In the genomic region with DNA sequence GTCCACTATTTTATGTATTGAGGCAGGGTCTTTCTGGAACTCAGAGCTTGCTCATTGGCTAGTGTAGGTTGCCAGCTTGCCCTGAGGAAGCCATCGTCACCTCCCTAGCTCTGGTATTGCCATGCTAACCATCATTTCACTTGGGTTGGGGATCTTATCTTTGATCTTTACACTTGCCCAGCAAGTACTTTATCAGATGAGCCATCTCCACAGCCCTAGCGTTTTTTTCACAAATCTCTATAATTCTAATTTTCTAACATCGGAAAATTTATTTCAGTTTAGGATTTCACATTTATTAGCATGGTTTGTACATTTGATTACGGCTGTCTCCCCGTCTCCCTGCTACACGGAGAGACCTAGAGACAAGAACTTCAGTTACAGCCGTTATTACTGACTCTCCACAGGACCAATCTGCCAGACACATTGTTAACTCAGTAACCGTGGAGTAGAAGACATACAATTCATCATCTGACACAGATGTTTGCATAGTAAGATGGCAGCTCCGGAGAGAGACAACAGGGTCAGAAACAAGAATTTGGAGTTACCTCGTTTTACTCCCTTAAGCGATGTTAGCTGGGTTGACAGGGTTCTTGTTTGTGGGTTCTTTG, we compare ENCODE assay signal across 8 mouse cellular contexts. TPM values are rescaled to one million over a fixed set of nuclear protein-coding genes. Genes with fewer than 3 reads are reported as not detected.
DNase-seq lines count a peak whose midpoint lies in the region; ATAC-seq lines count a peak whose summit lies in the region.

No protein-coding gene starts in this region.

- peak overlapping the region; percentile 73 for H3K9ac ChIP-seq in kidney, embryonic 15.5 days
- H3K9ac ChIP-seq in hindbrain, embryonic 16.5 days (ENCODE audit: low read depth, low read length) = peak overlapping the region; percentile 76
- H3K9ac ChIP-seq in midbrain, embryonic 15.5 days = peak overlapping the region; percentile 72

- H3K4me1 ChIP-seq in kidney, embryonic 15.5 days = peaks cover 20% of the 10 kb centered on the region
- no peaks in the 10 kb centered on the region; the same call in 1 of the 2 replicates for H3K4me1 ChIP-seq in brown adipose tissue, adult 24 weeks (ENCODE audit: control insufficient read depth, insufficient read depth, insufficient read length, low read length)
- peaks cover 14% of the 10 kb centered on the region for H3K4me1 ChIP-seq in hindbrain, embryonic 16.5 days (ENCODE audit: control insufficient read depth, insufficient read depth, low read depth, low read length)
- H3K4me1 ChIP-seq in midbrain, embryonic 15.5 days = peaks cover 17% of the 10 kb centered on the region

- no peaks in the 10 kb centered on the region for H3K27me3 ChIP-seq in kidney, embryonic 15.5 days
- no peaks in the 10 kb centered on the region for H3K27me3 ChIP-seq in hindbrain, embryonic 16.5 days (replicated peaks; ENCODE audit: control insufficient read depth, insufficient read depth, low read length)
- no peaks in the 10 kb centered on the region for H3K27me3 ChIP-seq in midbrain, embryonic 15.5 days (replicated peaks)

- WGBS in kidney, embryonic 15.5 days = 7% methylated on average over 11 of the region's 11 CpGs
- WGBS in hindbrain, embryonic 16.5 days = 7% methylated on average over 11 of the region's 11 CpGs
- WGBS in midbrain, embryonic 15.5 days = 11% methylated on average over 11 of the region's 11 CpGs

- peak overlapping the region; percentile 98 for H3K4me3 ChIP-seq in kidney, embryonic 15.5 days (replicated peaks)
- peak overlapping the region; percentile 79 for H3K4me3 ChIP-seq in brown adipose tissue, adult 24 weeks (ENCODE audit: insufficient read depth, low read depth, low read length)
- H3K4me3 ChIP-seq in hindbrain, embryonic 16.5 days (ENCODE audit: low read length) = peak overlapping the region; percentile 90
- peak overlapping the region; percentile 71 for H3K4me3 ChIP-seq in midbrain, embryonic 15.5 days

- ATAC-seq in kidney, embryonic 15.5 days (replicated peaks; ENCODE audit: low FRiP score) = no peak
- no peak for ATAC-seq in hindbrain, embryonic 16.5 days
- ATAC-seq in midbrain, embryonic 15.5 days (replicated peaks) = peak; percentile 18

- peak overlapping the region; percentile 85 for H3K4me2 ChIP-seq in kidney, embryonic 15.5 days
- peak overlapping the region; percentile 82 for H3K4me2 ChIP-seq in hindbrain, embryonic 16.5 days (ENCODE audit: low read length)
- peak overlapping the region; percentile 87 for H3K4me2 ChIP-seq in midbrain, embryonic 15.5 days

- no peaks in the 10 kb centered on the region for H3K9me3 ChIP-seq in kidney, embryonic 15.5 days (replicated peaks)
- no peaks in the 10 kb centered on the region for H3K9me3 ChIP-seq in hindbrain, embryonic 16.5 days (ENCODE audit: control insufficient read depth, low read length)
- no peaks in the 10 kb centered on the region for H3K9me3 ChIP-seq in midbrain, embryonic 15.5 days

- H3K36me3 ChIP-seq in kidney, embryonic 15.5 days = peaks cover 5% of the 10 kb centered on the region; the same call in 1 of the 2 replicates
- H3K36me3 ChIP-seq in hindbrain, embryonic 16.5 days (ENCODE audit: control insufficient read depth, insufficient read depth, low read length) = no peaks in the 10 kb centered on the region
- no peaks in the 10 kb centered on the region for H3K36me3 ChIP-seq in midbrain, embryonic 15.5 days (replicated peaks)

- peak overlapping the region; percentile 98 for H3K27ac ChIP-seq in kidney, embryonic 15.5 days
- H3K27ac ChIP-seq in brown adipose tissue, adult 24 weeks (replicated peaks; ENCODE audit: low read depth, low read length) = peak overlapping the region; percentile 96
- peak overlapping the region; percentile 90 for H3K27ac ChIP-seq in hindbrain, embryonic 16.5 days (ENCODE audit: low read depth, low read length)
- peak overlapping the region; percentile 94 for H3K27ac ChIP-seq in midbrain, embryonic 15.5 days

- DNase-seq in kidney, postnatal 4 days = no peak
- DNase-seq in cerebellum, adult 18-20 months = no peak
- no peak for DNase-seq in spleen, postnatal 36 days (ENCODE audit: low spot score in 2 of 2)
- no peak for DNase-seq in retina, postnatal 1 day

RNA-seq across cellular contexts. Expression of a gene that starts 6.5 kb away (rescaled TPM):
- 30.0 and 30.1 TPM in 2 replicates for polyA plus RNA-seq in kidney, embryonic 15.5 days (2015; fragmentation: Nextera tagmentation; extraction: Ambion mirVana)
- polyA plus RNA-seq in brown adipose tissue, adult 24 weeks (2012; ENCODE audit: insufficient read depth, insufficient read length, missing spikeins) = 15.8 and 34.2 TPM in 2 replicates
- polyA plus RNA-seq in hindbrain, embryonic 16.5 days (2015; fragmentation: Nextera tagmentation; extraction: Ambion mirVana) = 27.4 and 31.4 TPM in 2 replicates
- 20.9 and 28.3 TPM in 2 replicates for polyA plus RNA-seq in midbrain, embryonic 15.5 days (2015; fragmentation: Nextera tagmentation; extraction: Ambion mirVana)

RNA-seq across cellular contexts. Expression of a gene that starts 24.0 kb away (rescaled TPM):
- 15.6 and 16.4 TPM in 2 replicates for polyA plus RNA-seq in kidney, embryonic 15.5 days (2015; fragmentation: Nextera tagmentation; extraction: Ambion mirVana)
- 8.0 and 8.5 TPM in 2 replicates for polyA plus RNA-seq in brown adipose tissue, adult 24 weeks (2012; ENCODE audit: insufficient read depth, insufficient read length, missing spikeins)
- 45.9 and 47.9 TPM in 2 replicates for polyA plus RNA-seq in hindbrain, embryonic 16.5 days (2015; fragmentation: Nextera tagmentation; extraction: Ambion mirVana)
- 45.9 and 50.9 TPM in 2 replicates for polyA plus RNA-seq in midbrain, embryonic 15.5 days (2015; fragmentation: Nextera tagmentation; extraction: Ambion mirVana)

RNA-seq across cellular contexts. Expression of a gene that starts 38.1 kb away (rescaled TPM):
- 37.6 and 41.8 TPM in 2 replicates for polyA plus RNA-seq in kidney, embryonic 15.5 days (2015; fragmentation: Nextera tagmentation; extraction: Ambion mirVana)
- 11.3 and 18.0 TPM in 2 replicates for polyA plus RNA-seq in brown adipose tissue, adult 24 weeks (2012; ENCODE audit: insufficient read depth, insufficient read length, missing spikeins)
- polyA plus RNA-seq in hindbrain, embryonic 16.5 days (2015; fragmentation: Nextera tagmentation; extraction: Ambion mirVana) = 32.5 and 34.2 TPM in 2 replicates
- 39.4 and 39.8 TPM in 2 replicates for polyA plus RNA-seq in midbrain, embryonic 15.5 days (2015; fragmentation: Nextera tagmentation; extraction: Ambion mirVana)

RNA-seq across cellular contexts. Expression of a gene that starts 39.1 kb away (rescaled TPM):
- 40.9 and 41.8 TPM in 2 replicates for polyA plus RNA-seq in kidney, embryonic 15.5 days (2015; fragmentation: Nextera tagmentation; extraction: Ambion mirVana)
- 19.0 and 24.0 TPM in 2 replicates for polyA plus RNA-seq in brown adipose tissue, adult 24 weeks (2012; ENCODE audit: insufficient read depth, insufficient read length, missing spikeins)
- 44.0 and 48.6 TPM in 2 replicates for polyA plus RNA-seq in hindbrain, embryonic 16.5 days (2015; fragmentation: Nextera tagmentation; extraction: Ambion mirVana)
- polyA plus RNA-seq in midbrain, embryonic 15.5 days (2015; fragmentation: Nextera tagmentation; extraction: Ambion mirVana) = 40.2 and 40.9 TPM in 2 replicates

RNA-seq across cellular contexts. Expression of a gene that starts 42.5 kb away (rescaled TPM):
- polyA plus RNA-seq in kidney, embryonic 15.5 days (2015; fragmentation: Nextera tagmentation; extraction: Ambion mirVana) = 19.4 and 21.5 TPM in 2 replicates
- 3.1 and 3.5 TPM in 2 replicates for polyA plus RNA-seq in brown adipose tissue, adult 24 weeks (2012; ENCODE audit: insufficient read depth, insufficient read length, missing spikeins)
- 22.6 and 25.8 TPM in 2 replicates for polyA plus RNA-seq in hindbrain, embryonic 16.5 days (2015; fragmentation: Nextera tagmentation; extraction: Ambion mirVana)
- polyA plus RNA-seq in midbrain, embryonic 15.5 days (2015; fragmentation: Nextera tagmentation; extraction: Ambion mirVana) = 18.1 and 19.0 TPM in 2 replicates
